Comparison of ENCODE assay signal across 9 mouse cellular contexts in genomic region chr6:139874418-139875176, GRCm38 (mm10).
DNase-seq lines count a peak whose midpoint lies in the region; ATAC-seq and TF ChIP-seq lines count a peak whose summit lies in the region.
"Had no signal": no experiment of that assay in that cellular context is flagged by ENCODE, and none has a peak within 500 bp of the region (broad histone marks: within the 10 kb centered on the region; RNA-seq: fewer than 3 reads in every experiment).

No protein-coding gene starts in this region.

- no peak overlapping the region for H3K27ac ChIP-seq in kidney, adult 2 months (ENCODE audit: insufficient read depth, low read depth, low read length)
- no peak overlapping the region for H3K27ac ChIP-seq in neural tube, embryonic 12.5 days
- H3K27ac ChIP-seq: limb, embryonic 15.5 days had no signal

- H3K9me3 ChIP-seq in neural tube, embryonic 12.5 days: no peaks in the 10 kb centered on the region
- H3K9me3 ChIP-seq: limb, embryonic 15.5 days had no signal

- no peaks in the 10 kb centered on the region for H3K4me1 ChIP-seq in kidney, adult 2 months (ENCODE audit: control insufficient read depth, insufficient read depth, low read length)
- H3K4me1 ChIP-seq in neural tube, embryonic 12.5 days: no peaks in the 10 kb centered on the region
- H3K4me1 ChIP-seq: limb, embryonic 15.5 days had no signal

- H3K27me3 ChIP-seq in kidney, adult 2 months (replicated peaks; ENCODE audit: control insufficient read depth, insufficient read depth, low read length): no peaks in the 10 kb centered on the region
- no peaks in the 10 kb centered on the region for H3K27me3 ChIP-seq in neural tube, embryonic 12.5 days (replicated peaks)
- H3K27me3 ChIP-seq: limb, embryonic 15.5 days had no signal

- TF ChIP-seq CTCF in kidney, adult 2 months (conservative IDR thresholded peaks at IDR 0.05; ENCODE audit: insufficient read depth, insufficient read length, low read depth, low read length): peak; percentile 38

- H3K36me3 ChIP-seq in kidney, adult 2 months (ENCODE audit: control insufficient read depth, insufficient read depth, low read length): no peaks in the 10 kb centered on the region
- H3K36me3 ChIP-seq in neural tube, embryonic 12.5 days: no peaks in the 10 kb centered on the region
- H3K36me3 ChIP-seq: limb, embryonic 15.5 days had no signal

- TF ChIP-seq POLR2A in kidney, adult 2 months (IDR thresholded peaks at IDR 0.05; ENCODE audit: low read depth, low read length): no peak

- intact Hi-C loops in left cerebral cortex, postnatal 14 days (cut with DNase I): loop anchor here (10.0 kb wide), 1 partner anchor 550 kb away; the partner anchor contains the start of gene Plekha5

- 25% methylated on average over 3 of the region's 3 CpGs for WGBS in kidney, adult 2 months
- WGBS in neural tube, embryonic 12.5 days: 56% methylated on average over 3 of the region's 3 CpGs

- H3K4me2 ChIP-seq in neural tube, embryonic 12.5 days (replicated peaks): no peak overlapping the region
- H3K4me2 ChIP-seq: limb, embryonic 15.5 days had no signal

- H3K9ac ChIP-seq in neural tube, embryonic 12.5 days: no peak overlapping the region
- H3K9ac ChIP-seq: limb, embryonic 15.5 days had no signal

- DNase-seq in thymus, postnatal 14 days: peak; percentile 11
- no peak for DNase-seq in thymus, adult 18-20 months
- DNase-seq in cerebellum, postnatal 25 days: peak; percentile 8 to 51
- peak; percentile 27 for DNase-seq in gastrocnemius, postnatal 10 days
- DNase-seq in kidney, adult 2 months: peak; percentile 65
- DNase-seq in left cerebral cortex, postnatal 14 days (ENCODE audit: low spot score in 2 of 2): peak; percentile 61 to 68

- 0 out of 2 replicates have a peak, but pooled peaks have one; percentile 29 for ATAC-seq in neural tube, embryonic 12.5 days (ENCODE audit: low FRiP score, low read depth)
- ATAC-seq in erythroblast, adult 5-6 weeks (replicated peaks; ENCODE audit: low FRiP score, poor library complexity, severe bottlenecking): no peak

- H3K4me3 ChIP-seq in kidney, adult 2 months (ENCODE audit: insufficient read depth, low read depth, low read length): no peak overlapping the region
- H3K4me3 ChIP-seq in neural tube, embryonic 12.5 days: no peak overlapping the region
- H3K4me3 ChIP-seq: limb, embryonic 15.5 days had no signal

Comparison
In these comparisons a context has a peak if more than half of its experiments do, and no peak if none do; other contexts are left out.
1. DNase-seq: peak in thymus, postnatal 14 days (single experiment), cerebellum, postnatal 25 days (2 of 2), gastrocnemius, postnatal 10 days (single experiment), kidney, adult 2 months (single experiment) and left cerebral cortex, postnatal 14 days (2 of 2); none in thymus, adult 18-20 months (0 of 2).